Mouse (Mus musculus) heart, postnatal 0 days (tissue): ENCODE measurements around the gene Bcl2l15.

Experiments
- CTCF ChIP-seq: IDR thresholded peaks from 2 replicates; pipeline ENCODE4 v1.5.1; 2016; ENCODE audit warnings: antibody characterized with exemption, control low read depth, low read depth
- EP300 ChIP-seq: IDR thresholded peaks from 2 replicates; pipeline ENCODE4 v1.6.1; 2016; ENCODE audit warnings: antibody characterized with exemption, low read depth

GRCm38 (mm10) chr3:103853804-103854203 is 21.4 kb downstream of the Bcl2l15 start:
- no peak for TF ChIP-seq CTCF
- no peak for TF ChIP-seq EP300
